Mouse (Mus musculus) bone marrow, adult 2 months (tissue): ENCODE results near the gene Pkmyt1. TPM values are rescaled to one million over a fixed set of nuclear protein-coding genes. Genes with fewer than 3 reads are reported as not detected.

Source experiments
- H3K27ac ChIP-seq: fragments of 200-500 bp; 2 replicates; pipeline ENCODE4 v1.5.1; 2012; ENCODE audit warnings: low read depth, mild to moderate bottlenecking, control low read depth, inconsistent platforms, low read length; ENCODE audit not compliant: control insufficient read depth, poor library complexity, insufficient read depth
- H3K4me1 ChIP-seq: fragments of 200-500 bp; 2 replicates; pipeline ENCODE4 v1.6.1; 2011; ENCODE audit warnings: low read length; ENCODE audit not compliant: control insufficient read depth, insufficient read depth
- H3K4me3 ChIP-seq: fragments of 200-500 bp; replicated peaks from 2 replicates; pipeline ENCODE3; 2011; ENCODE audit warnings: mild to moderate bottlenecking, low read depth, low read length, control low read depth; ENCODE audit not compliant: control insufficient read depth
- CTCF ChIP-seq: fragments of 200-500 bp; IDR thresholded peaks from 2 replicates; pipeline ENCODE4 v1.5.1; 2011; ENCODE audit warnings: low read length, control low read depth; ENCODE audit not compliant: control insufficient read depth, insufficient read depth
- POLR2A ChIP-seq: fragments of 200-500 bp; IDR thresholded peaks from 2 replicates; pipeline ENCODE4 v1.6.1; 2011; ENCODE audit warnings: low read depth, mild to moderate bottlenecking, control low read depth, low read length, borderline replicate concordance; ENCODE audit not compliant: control insufficient read depth
- WGBS: fragments of 180-500 bp; shearing (Covaris S2); methylation state at CpG from one replicate; pipeline ENCODE4 v1.1.7; 2018; 5-methylcytosine and 5-hydroxymethylcytosine counted together
- polyA plus RNA-seq: library from polyadenylated mRNA; stranded (reverse); fragments of >200 nt; gene quantifications from 2 replicates; pipeline ENCODE4 v1.2.4, GENCODE M21; 2011; ENCODE audit warnings: low replicate concordance; ENCODE audit not compliant: missing spikeins, insufficient read depth, insufficient read length

Gene Pkmyt1
- polyA plus RNA-seq, 1 experiment, result 85.5 TPM

DNA sequence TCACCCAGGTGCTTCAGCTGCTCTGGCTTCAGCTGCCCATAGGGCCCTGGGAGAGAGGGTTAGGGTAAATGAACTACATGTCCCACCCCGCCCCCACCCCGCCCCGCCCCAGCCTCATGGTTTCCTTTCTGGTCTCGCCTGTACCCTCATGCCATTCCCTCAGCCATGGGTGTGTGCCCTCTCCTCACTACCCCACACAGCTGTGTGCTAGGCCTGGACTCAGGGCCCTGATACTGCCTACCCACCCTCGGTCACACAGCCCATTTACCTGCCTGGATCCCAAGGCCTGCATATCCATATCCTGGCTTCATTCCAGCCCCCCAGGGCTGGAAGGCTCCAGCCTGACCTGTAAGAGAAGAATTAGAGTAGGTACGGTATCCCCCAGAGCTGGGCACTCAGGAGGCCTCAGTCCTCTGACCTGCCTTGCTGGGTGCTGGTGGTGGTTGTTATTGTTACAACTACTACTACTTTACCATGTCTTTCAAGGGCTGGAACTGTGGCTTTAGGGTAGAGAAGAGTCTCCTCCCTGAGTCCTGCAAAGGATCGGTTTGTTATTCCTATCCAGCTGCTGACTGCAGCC, 20.5 kb upstream of the Pkmyt1 start:
- WGBS, result 76% methylated on average over 7 of the region's 7 CpGs
- no peak for TF ChIP-seq CTCF
- Histone ChIP-seq H3K4me1 (no peaks in the 10 kb centered on the region), H3K27ac (no peak overlapping the region), H3K4me3 (no peak overlapping the region)

DNA sequence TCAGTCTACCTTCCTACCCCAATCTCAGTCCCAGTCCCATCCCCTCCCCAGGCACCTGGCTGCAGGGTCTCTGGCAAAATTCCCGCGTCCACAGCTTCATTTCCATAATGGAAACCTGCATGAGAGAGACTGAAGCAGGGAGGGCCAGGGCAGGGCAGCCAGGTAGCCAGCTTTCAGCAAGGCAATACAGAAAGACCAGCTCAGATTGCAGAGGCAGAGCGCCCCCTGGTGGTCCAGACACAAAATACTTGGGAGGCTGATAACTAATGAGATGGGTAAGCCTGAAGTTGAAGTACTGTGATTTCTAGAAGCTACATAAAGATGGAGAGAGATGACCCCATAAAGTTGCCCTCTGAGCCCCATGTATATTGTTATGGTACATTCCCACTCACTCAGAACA, 19.9 kb upstream of the Pkmyt1 start:
- Histone ChIP-seq H3K4me3 (no peak overlapping the region), H3K27ac (no peak overlapping the region), H3K4me1 (no peaks in the 10 kb centered on the region)
- TF ChIP-seq POLR2A (no peak), CTCF (peak; percentile 91)
- WGBS, result 2% methylated on average over 3 of the region's 3 CpGs

- 64% methylated on average over 2 of the region's 2 CpGs for WGBS
These were observed 9.1 kb upstream of the Pkmyt1 start for GRCm38 (mm10) chr17:23717003-23717402.

GRCm38 (mm10) chr17:23719455-23719854, 6.7 kb upstream of the Pkmyt1 start:
- TF ChIP-seq CTCF (no peak), POLR2A (no peak)
- H3K4me3 ChIP-seq, result no peak overlapping the region
- H3K27ac ChIP-seq, result no peak overlapping the region
- no peaks in the 10 kb centered on the region for H3K4me1 ChIP-seq
- 76% methylated on average over 1 of the region's 1 CpGs for WGBS

More at GRCm38 (mm10) chr17:23717003-23717402, 9.1 kb upstream of the Pkmyt1 start:
- H3K4me3 ChIP-seq, result no peak overlapping the region
- H3K27ac ChIP-seq, result no peak overlapping the region
- TF ChIP-seq POLR2A (no peak), CTCF (no peak)
- H3K4me1 ChIP-seq, result no peaks in the 10 kb centered on the region

DNA sequence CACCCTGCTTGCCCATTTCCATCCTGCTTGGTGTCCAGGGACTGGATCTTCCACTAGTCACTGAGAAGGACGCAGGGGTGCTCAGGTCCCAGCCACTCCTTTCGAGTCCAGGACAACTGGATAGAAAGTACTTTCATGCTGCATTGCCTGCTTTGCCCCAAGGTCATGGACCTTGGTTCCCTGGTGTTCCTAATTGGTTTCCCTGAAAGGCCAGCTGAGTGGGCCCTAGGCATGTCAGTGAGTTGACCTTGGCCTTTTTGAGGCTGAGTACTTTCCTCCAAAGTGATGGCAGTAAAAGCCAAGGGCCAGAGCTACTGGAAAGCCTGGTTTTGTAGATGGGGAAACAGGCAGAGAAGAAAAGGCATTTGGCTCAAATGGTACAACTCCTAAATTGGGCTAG, 4.2 kb upstream of the Pkmyt1 start:
- Histone ChIP-seq H3K4me3 (no peak overlapping the region), H3K4me1 (no peaks in the 10 kb centered on the region; the same call in 1 of the 2 replicates), H3K27ac (no peak overlapping the region)
- TF ChIP-seq POLR2A (no peak), CTCF (no peak)
- WGBS, result 79% methylated on average over 2 of the region's 2 CpGs

- H3K4me3 ChIP-seq, result no peak within 1 kb of the TSS
- no peak for TF ChIP-seq CTCF
- no peak for TF ChIP-seq POLR2A
- no peaks in the 10 kb centered on the region; the same call in 1 of the 2 replicates for H3K4me1 ChIP-seq
- no peak within 1 kb of the TSS for H3K27ac ChIP-seq
- 88% methylated on average over 7 of the region's 7 CpGs for WGBS
These were observed 3.6 kb upstream of the Pkmyt1 start, which contains the start of gene 1520401A03Rik for GRCm38 (mm10) chr17:23722376-23723125. Gene 1520401A03Rik (minus strand): TSS chr17:23722783.

GRCm38 (mm10) chr17:23725477-23725876, 659 bp upstream of the Pkmyt1 start:
- Histone ChIP-seq H3K4me1 (no peaks in the 10 kb centered on the region; the same call in 1 of the 2 replicates), H3K27ac (no peak overlapping the region), H3K4me3 (peak overlapping the region; percentile 83)
- 49% methylated on average over 4 of the region's 4 CpGs for WGBS
- TF ChIP-seq POLR2A, result no peak
- TF ChIP-seq CTCF, result no peak

GRCm38 (mm10) chr17:23726758-23727142, 614 bp downstream of the Pkmyt1 start:
- WGBS, result 1% methylated on average over 19 of the region's 20 CpGs
- TF ChIP-seq POLR2A, result no peak
- no peak for TF ChIP-seq CTCF
- Histone ChIP-seq H3K27ac (peak overlapping the region; percentile 15; the same call in 1 of the 2 replicates), H3K4me3 (peak overlapping the region; percentile 74), H3K4me1 (no peaks in the 10 kb centered on the region; the same call in 1 of the 2 replicates)

DNA sequence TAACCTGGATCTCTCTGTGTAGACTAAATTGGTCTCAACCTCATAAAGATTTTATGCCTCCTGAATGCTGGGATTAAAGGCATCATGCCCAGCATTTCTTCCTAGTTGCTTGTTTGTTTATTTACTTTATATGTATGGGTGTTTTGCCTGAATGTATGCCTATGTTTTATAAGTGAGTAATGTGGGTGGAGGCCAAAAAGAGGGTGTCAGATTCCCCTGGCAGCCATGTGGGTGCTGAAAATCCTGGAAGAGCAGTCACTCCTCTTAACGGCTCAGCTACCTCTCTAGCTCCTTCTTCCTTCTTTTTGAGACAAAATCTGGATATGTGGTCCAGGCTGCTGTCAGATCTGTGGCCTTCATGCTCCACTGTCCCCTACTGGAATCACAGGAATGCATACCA, 4.3 kb downstream of the Pkmyt1 start:
- no peak overlapping the region for H3K27ac ChIP-seq
- H3K4me3 ChIP-seq, result no peak overlapping the region
- no peak for TF ChIP-seq POLR2A
- TF ChIP-seq CTCF, result no peak
- WGBS, result 77% methylated on average over 1 of the region's 1 CpGs
- no peaks in the 10 kb centered on the region; the same call in 1 of the 2 replicates for H3K4me1 ChIP-seq

DNA sequence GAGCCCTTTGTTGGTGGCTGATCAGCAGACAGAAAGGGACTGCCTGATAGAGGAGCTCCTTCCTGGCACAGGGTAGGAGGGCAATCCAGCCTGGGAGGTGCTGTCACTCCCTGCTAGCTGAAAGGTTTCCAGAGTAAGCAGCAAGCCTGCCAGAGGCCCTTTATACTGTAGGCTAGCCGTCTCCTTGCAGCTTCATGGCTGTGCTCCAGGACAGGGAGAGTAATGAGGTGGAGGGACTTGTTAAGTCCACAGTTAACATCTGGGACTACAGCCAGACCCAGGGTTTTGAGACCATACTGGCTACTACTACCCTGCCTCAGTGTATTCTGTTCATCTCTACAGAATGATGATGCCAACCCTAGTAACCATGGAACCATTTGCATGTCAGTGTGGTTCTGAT, 8.2 kb downstream of the Pkmyt1 start:
- 95% methylated on average over 1 of the region's 1 CpGs for WGBS
- TF ChIP-seq CTCF (no peak), POLR2A (no peak)
- Histone ChIP-seq H3K27ac (no peak overlapping the region), H3K4me1 (no peaks in the 10 kb centered on the region), H3K4me3 (no peak overlapping the region)
